Mouse (Mus musculus): ENCODE measurements at regions not wholly inside any gene's neighbourhood (a gene's known extent, or its start where the extent isn't known, plus 50 kb on each side); places are given as distances from the start of the nearest gene placed in this dataset.

DNA sequence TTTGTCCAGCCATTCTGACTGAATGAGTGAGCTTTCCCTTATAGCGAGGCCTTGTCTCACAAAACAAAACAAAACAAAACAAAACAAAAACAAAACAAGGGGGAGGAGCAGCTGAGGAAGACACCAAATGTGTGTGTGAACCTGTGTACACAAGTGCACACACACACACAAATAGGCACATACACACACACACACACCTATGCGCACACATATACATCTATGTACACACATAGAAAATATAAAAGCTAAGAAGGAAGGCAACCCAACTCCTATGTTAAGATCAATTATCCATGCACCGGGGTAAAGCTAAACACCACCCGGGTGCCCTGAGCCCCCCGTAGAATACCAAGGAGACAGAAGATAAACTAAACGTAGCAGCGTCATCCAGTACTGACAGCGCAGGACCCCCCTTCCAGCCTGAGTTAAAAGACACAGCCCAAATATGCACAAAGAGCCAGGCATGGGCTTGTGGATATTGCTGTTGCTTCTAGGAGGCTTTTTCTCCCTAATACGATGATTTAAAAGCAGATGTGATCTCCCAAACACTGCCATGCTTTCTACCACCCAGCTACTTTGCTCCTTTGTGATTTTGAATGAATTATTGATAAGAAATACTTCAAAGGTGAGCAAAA, 108.4 kb upstream of the Ptbp2 start:
- DNase-seq, result no peak

DNA sequence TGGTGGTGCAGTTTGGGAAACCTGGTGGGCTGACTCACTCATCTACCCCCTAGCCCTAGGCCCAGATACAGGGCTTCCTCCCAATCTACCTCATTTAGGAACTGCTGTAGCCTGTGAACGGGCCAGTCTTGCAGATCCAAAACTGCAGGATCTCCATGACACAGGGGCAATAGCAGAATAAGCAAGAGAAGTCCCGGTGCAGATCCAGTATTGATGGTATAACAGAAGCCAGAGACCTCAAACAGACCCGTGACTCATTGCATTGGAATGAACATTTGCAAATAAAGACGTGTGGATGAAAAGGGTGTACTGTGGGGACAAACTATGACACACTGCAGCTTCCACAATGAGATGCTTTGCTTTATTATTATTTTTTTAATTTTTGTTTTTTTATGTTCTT, 106.6 kb upstream of the Ptbp2 start:
- DNase-seq, result no peak

DNA sequence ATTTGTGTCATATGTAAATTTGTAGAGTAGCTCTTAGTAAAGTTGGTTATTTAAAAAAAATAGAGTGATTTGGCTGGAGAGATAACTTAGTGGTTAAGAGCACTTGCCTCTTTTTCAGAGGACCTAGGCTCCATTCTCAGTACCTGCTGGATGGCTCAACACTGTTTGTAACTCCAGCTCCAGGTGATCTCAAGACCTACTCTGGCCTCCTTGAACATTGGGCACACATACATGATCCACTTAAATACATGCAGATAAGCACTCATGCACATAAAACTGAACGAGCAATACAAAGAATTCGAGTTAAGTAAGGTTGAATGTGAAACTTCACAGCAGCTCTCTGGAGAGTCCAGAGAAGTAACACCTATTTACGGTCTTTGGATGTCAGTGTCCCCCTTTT, 104.2 kb upstream of the Ptbp2 start:
- DNase-seq, result no peak

DNA sequence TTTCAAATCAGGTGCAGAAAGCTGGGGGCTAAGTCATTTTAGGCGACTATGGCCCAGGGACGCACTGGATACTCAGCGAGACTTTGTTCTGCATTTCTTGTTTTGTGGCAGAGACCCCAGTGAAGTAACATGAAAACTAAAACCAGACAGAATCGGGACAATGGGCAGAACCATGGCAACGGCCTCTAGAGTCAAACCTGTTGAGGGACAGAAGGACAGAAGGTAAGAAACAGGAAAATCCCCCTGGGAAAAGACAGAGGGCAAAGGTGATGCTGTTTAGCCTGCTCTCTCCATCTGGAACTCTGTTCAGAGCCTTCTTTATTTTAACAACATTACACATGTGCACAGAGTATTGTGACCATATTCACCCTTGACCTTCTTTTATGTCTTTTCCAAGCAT, 92.1 kb upstream of the Ptbp2 start:
- DNase-seq, result no peak

DNA sequence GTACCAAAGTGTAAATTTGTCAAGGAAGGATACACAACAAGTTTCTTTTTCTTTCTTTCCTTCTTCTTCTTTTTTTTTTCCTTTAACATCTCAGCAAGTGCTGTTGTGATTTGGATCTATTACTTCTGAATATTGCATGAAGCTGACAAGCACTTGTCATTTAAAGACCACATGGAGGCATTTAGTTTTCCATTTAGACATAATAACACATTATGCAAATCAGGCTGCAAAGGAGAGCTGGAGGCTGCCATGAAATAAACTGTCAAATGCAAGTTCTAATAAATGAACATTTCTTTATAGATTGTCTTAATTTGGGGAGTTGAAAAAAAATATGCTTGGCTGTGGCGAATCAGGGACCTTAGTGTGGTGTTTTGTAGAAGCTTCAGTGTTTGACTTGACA, 90.8 kb upstream of the Ptbp2 start:
- DNase-seq, result no peak

GRCm38 (mm10) chr3:119862194-119862957, 78.1 kb upstream of the Ptbp2 start:
- DNase-seq, result no peak
